ENCODE assay signal across 25 mouse cellular contexts in genomic region chr2:128221055-128221454, GRCm38 (mm10).
DNase-seq lines count a peak whose midpoint lies in the region; ATAC-seq and TF ChIP-seq lines count a peak whose summit lies in the region.
"Had no signal": no experiment of that assay in that cellular context is flagged by ENCODE, and none has a peak within 500 bp of the region (broad histone marks: within the 10 kb centered on the region; RNA-seq: fewer than 3 reads in every experiment).

No protein-coding gene starts in this region.

- no peak overlapping the region for H3K27ac ChIP-seq in liver, postnatal 0 days (ENCODE audit: low read depth)
- H3K27ac ChIP-seq: embryonic facial prominence, embryonic 13.5 days; embryonic facial prominence, embryonic 15.5 days; forebrain, embryonic 10.5 days; forebrain, embryonic 12.5 days had no signal

- no peak overlapping the region for H3K4me3 ChIP-seq in liver, postnatal 0 days (ENCODE audit: low read depth, low read length)
- H3K4me3 ChIP-seq: embryonic facial prominence, embryonic 13.5 days; embryonic facial prominence, embryonic 15.5 days; erythroblast, embryonic 14.5 days; forebrain, embryonic 10.5 days; forebrain, embryonic 12.5 days had no signal

- no peak for DNase-seq in ovary, adult 18-20 months (ENCODE audit: low spot score)
- no peak for DNase-seq in thymus, postnatal 10 days (ENCODE audit: low spot score in 2 of 2)
- DNase-seq in liver, postnatal 0 days = no peak
- DNase-seq: adrenal gland, adult 8-10 months; adrenal gland, postnatal 14 days; adrenal gland, postnatal 36 days; cerebellum, adult 11-12 months; cerebellum, adult 2 months; cerebellum, adult 9-10 months; cerebellum, postnatal 10 days; cerebellum, postnatal 25 days; embryo, embryonic 11 days had no signal

- ATAC-seq in common myeloid progenitor, adult 5-6 weeks (replicated peaks; ENCODE audit: low read depth, poor library complexity, severe bottlenecking) = peak; percentile 63
- ATAC-seq in hematopoietic stem cell, adult 5-6 weeks (replicated peaks in 1 of 2; ENCODE audit: insufficient read depth in 1 of 2, low FRiP score in 2 of 2, low TSS enrichment in 1 of 2, low read depth in 1 of 2, poor library complexity in 2 of 2, severe bottlenecking in 2 of 2) = peak; percentile 42 to 66; a peak in 2 of 4 replicates
- peak; percentile 39 for ATAC-seq in megakaryocyte progenitor cell, adult 5-6 weeks (replicated peaks; ENCODE audit: poor library complexity)
- no peak for ATAC-seq in liver, postnatal 0 days
- ATAC-seq: activated CD4-positive, CD25-positive, alpha-beta regulatory T cell, adult 4 months; forebrain, embryonic 14.5 days; forebrain, embryonic 16.5 days; Patski had no signal

- TF ChIP-seq CTCF in liver, postnatal 0 days (IDR thresholded peaks at IDR 0.05; ENCODE audit: low read depth) = no peak

- no peaks in the 10 kb centered on the region for H3K27me3 ChIP-seq in liver, postnatal 0 days (ENCODE audit: insufficient read depth, low read length)
- H3K27me3 ChIP-seq: embryonic facial prominence, embryonic 13.5 days; embryonic facial prominence, embryonic 15.5 days; forebrain, embryonic 12.5 days; Patski had no signal

- H3K4me2 ChIP-seq in liver, postnatal 0 days (ENCODE audit: low read depth, low read length) = no peak overlapping the region
- H3K4me2 ChIP-seq: embryonic facial prominence, embryonic 13.5 days; embryonic facial prominence, embryonic 15.5 days; forebrain, embryonic 12.5 days had no signal

- H3K4me1 ChIP-seq in liver, postnatal 0 days (ENCODE audit: insufficient read depth) = no peaks in the 10 kb centered on the region
- H3K4me1 ChIP-seq: forebrain, embryonic 12.5 days had no signal

- TF ChIP-seq EP300 in liver, postnatal 0 days (IDR thresholded peaks at IDR 0.05; ENCODE audit: low read depth) = no peak

- no peaks in the 10 kb centered on the region for H3K36me3 ChIP-seq in liver, postnatal 0 days (replicated peaks; ENCODE audit: insufficient read depth, low read length)
- H3K36me3 ChIP-seq: embryonic facial prominence, embryonic 13.5 days; embryonic facial prominence, embryonic 15.5 days; forebrain, embryonic 10.5 days; forebrain, embryonic 12.5 days; G1E had no signal

- H3K9ac ChIP-seq in liver, postnatal 0 days (replicated peaks) = no peak overlapping the region
- H3K9ac ChIP-seq: embryonic facial prominence, embryonic 13.5 days; embryonic facial prominence, embryonic 15.5 days; forebrain, embryonic 12.5 days had no signal

- 42% methylated on average over 1 of the region's 1 CpGs for WGBS in liver, postnatal 0 days (ENCODE audit: insufficient replicate concordance)

- H3K9me3 ChIP-seq in liver, postnatal 0 days (ENCODE audit: low read length) = no peaks in the 10 kb centered on the region
- H3K9me3 ChIP-seq: embryonic facial prominence, embryonic 13.5 days; embryonic facial prominence, embryonic 15.5 days; forebrain, embryonic 10.5 days; forebrain, embryonic 12.5 days; G1E had no signal
